Mouse (Mus musculus): Measurements from ENCODE around the gene Cdc42ep4. TPM values are rescaled to one million over a fixed set of nuclear protein-coding genes. Genes with fewer than 3 reads are reported as not detected.
A peak's percentile ranks its signal among the peaks of the same experiment; 100 is the strongest.

The Cdc42ep4 gene
- 100 to 1,000 TPM in 2 of 4 experiments, 10 to 100 TPM in 2; 90.2 to 151 (median 111) TPM for total RNA-seq (2022)

GRCm38 (mm10) chr11:113751484-113752084 is at the start of gene Cdc42ep4:
TSS of gene Cdc42ep4 (minus strand) at chr11:113751881.
- peak; percentile 81 for DNase-seq

GRCm38 (mm10) chr11:113800026-113800425 is 48.3 kb upstream of the Cdc42ep4 start:
- DNase-seq: no peak

GRCm38 (mm10) chr11:113799041-113799447 is 47.4 kb upstream of the Cdc42ep4 start:
- no peak for DNase-seq

DNA sequence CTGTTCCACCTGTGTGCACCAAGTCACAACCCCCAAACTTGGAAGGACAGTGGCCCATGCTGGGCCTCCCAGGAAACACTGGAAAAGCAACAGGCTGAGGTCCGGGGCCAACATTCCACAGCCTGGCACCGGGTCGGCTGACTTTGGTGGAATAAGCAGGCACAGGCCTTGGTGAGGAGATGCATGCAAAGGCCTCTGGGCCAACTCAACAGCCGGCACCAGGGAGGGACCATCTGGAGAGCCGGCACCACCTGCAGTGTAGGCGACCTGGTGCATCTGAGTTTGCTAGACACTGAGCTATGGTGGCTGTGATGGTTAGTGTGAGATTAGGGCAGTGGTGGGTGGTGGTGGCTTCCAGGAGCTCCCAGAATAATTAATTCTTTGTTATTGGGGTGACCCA is 46.3 kb upstream of the Cdc42ep4 start:
- no peak for DNase-seq

DNA sequence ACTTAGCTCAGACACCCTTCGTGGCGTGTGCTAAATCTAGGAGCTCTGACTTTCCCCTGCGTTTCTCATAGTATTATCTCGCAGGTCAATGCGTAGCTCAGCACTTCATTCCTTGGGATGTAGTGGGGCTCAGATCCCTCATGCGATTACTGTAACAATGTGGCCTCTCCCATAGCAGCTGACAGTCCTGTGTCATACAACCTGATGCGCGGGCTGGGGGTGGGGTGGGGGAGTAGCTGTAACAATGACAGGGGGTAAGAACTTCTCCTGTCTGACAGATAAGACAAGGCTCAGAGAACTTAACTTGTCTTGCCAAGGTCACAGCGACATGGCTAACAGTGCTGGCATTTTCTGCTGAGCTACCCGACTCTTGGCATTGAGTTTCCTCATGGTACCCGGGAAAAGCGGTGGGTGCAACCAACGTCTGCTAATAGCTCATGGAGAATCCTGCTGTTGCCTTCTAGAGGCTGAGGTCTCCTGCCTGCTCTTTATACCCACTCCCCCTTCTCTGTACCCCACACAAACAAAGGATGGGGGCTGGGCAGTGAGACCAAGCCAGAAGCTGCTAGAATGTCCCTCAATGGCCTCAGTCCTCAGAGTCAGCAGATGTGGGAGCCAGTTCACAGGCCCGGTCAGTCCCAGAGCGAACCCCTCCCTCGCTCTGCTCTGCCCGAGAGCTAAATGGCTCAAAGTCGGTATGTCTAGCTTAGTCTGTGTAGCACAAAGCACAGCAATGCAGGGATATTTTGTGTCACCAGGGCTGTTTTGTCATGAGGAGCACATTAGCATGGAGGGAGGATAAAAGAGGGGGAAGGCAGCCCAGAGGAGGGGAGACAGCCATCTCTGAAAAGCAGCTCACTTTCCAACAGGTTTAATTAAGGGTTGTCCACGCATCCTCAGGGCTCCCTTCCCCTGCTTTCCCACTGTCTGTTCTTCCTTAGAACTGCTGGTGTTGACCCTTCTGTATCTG is 45.6 kb upstream of the Cdc42ep4 start:
- no peak for DNase-seq

GRCm38 (mm10) chr11:113795846-113796245 is 44.2 kb upstream of the Cdc42ep4 start:
- DNase-seq: no peak

DNA sequence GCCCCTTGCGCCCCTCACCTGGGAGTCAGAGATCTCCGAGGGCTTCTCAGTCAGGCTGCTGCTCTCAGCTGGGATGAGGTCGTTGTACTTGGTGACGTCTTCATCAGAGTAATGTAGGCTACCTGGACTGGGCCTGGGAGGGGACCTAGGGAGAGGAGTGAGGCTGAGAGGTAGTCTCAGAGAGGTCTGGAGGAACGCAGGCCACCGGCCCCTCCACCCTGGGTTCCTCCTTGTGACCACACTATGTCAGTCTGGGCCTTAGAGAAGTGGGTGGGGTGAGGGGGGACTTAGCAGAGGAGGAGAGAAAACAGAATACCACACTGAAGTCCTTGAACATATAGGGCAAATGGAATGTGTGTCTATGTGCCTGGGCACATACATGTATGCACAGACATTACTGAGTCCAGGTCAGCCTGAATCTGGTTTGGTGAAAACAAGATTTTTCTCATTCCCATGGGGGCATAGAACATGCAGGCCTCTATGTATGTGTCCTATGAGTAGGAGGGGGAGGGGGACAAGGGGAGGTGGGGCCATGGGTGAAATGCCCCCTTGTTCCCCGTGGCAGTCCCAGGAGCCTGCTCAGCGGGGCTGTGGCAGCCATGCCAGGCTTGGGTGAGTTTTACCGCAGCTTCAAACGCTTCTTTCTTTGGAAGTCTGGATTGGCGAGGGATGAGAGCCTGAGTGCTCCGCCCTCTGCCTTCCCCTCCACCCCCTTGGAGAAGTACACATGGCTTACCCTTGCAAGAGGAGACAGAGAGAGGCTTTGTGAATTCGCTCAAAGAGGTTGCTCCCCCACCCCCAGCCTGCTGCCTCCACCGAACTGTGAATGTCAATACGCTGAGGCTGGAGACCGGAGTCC is 39.9 kb upstream of the Cdc42ep4 start:
- DNase-seq: no peak

GRCm38 (mm10) chr11:113789101-113789500 is 37.4 kb upstream of the Cdc42ep4 start:
- DNase-seq: no peak

- no peak for DNase-seq
Measured at GRCm38 (mm10) chr11:113788183-113788789, 36.6 kb upstream of the Cdc42ep4 start.

GRCm38 (mm10) chr11:113787432-113788182 is 35.9 kb upstream of the Cdc42ep4 start:
- DNase-seq: no peak

DNA sequence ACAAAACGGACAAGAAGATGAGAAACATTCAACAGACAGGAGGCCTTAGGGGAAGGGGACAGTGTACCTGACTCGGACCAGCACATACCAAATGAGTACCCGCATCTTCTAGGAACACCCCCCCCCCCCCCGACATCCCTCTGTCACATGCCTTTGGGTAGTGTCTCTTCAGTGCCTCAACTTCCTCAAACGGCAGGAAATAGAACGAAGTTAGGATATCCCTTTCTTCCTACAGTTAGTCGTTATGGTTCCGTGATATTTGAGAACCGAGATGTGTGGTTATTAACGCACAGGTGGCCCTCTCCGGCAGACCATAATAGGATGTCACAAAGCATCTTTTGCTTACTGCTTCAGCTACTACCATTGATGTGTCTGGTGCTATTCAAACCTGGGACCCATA is 35.3 kb upstream of the Cdc42ep4 start:
- DNase-seq: no peak

GRCm38 (mm10) chr11:113786395-113786794 is 34.7 kb upstream of the Cdc42ep4 start:
- DNase-seq: no peak

GRCm38 (mm10) chr11:113785406-113786171 is 33.9 kb upstream of the Cdc42ep4 start:
- DNase-seq: no peak

DNA sequence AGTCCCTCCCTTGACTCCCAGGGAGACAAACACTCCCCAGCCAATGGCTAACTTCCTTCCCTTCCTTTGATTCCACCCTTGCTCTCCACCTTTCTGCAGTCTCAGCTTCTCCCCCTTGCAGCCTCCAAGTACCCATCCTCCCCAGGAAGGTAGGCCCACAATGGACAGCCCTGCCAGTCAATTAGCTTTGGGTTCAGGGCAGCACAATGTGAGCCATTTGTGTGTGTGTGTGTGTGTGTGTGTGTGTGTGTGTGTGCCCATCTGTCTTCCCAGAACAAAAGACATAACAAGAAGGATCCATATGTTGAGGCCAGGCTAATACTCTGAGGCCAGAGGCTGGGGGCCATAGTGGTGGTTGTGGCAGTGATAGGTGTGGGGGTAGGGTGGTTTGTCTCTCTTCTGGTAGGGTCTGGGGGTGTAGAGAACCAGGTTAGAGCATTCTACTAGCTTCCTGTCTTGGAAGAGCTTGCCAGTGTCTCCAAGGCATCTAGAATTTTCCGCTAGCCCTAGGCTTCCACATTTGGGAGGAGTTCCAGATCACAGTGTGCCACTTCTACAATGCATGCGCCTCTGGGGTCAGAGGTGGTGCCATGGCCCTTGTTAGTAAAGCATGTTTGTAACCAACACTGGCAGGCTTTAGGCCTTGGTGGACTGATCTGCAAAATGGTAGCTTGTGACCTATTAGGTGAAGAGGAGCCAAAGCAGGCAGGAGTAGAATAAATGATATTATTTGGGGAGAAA is 33.1 kb upstream of the Cdc42ep4 start:
- no peak for DNase-seq

DNA sequence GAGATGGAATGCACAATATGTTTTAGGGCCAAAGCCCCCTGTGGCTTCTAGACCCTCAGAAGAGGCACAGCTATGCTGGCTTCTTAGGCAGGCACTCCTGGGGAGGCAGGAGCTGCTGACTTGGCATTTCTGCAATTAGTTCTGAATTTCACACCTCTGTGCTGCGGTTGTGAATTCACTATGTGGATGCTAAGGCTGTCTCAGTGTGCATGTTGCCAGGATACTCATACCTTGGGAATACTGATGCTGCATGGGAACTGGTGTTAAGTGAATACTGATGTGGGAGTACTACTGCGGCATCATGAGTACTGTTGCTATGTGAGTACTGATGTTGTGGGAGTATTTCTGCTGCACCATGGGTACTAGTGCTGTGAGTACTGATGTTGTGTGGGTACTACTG is 30.8 kb upstream of the Cdc42ep4 start:
- DNase-seq: no peak

DNA sequence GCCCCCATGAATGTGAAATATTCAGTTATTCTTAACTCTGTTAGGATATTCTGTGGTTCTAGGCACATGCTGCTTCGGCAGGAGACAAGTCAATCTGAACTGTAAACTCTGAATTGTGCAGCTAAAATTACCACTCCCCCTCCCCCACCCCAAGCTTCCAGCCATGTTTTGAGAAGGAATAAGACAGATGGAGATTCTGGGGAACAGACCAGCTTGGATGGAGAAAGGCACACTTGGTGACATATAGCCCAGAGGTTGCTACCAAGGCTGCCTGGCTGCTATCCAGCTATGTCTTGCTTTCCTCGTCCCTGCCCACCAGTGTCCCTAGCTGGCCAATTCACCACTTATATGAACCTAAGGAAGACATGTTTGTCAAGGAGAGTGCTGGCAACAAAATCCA is 30.3 kb upstream of the Cdc42ep4 start:
- no peak for DNase-seq

DNA sequence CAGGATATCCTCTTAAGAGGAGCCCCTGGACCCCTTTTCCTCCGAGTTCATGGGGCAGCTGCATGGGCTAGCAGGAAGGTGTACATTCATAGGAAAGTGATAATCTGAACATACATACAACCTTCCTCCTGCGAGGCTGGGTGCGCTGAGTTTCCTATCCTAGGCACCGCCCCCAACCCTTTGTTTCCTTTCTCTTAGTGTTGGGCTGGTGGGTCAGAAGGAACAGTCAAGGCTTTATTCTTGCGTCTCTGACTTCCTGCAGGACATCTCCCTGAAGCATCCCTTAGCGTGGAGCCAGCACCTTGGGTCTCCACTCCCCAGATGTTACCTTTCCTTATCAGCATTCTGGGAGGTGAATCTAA is 28.0 kb upstream of the Cdc42ep4 start:
- DNase-seq: no peak

- no peak for DNase-seq
Measured at GRCm38 (mm10) chr11:113778733-113779679, 27.3 kb upstream of the Cdc42ep4 start.

All from adrenal gland, adult 8-10 months (tissue).